Mouse (Mus musculus) heart, postnatal 36 days (tissue): ENCODE measurements around the gene Tmem144. TPM values are rescaled to one million over a fixed set of nuclear protein-coding genes. Genes with fewer than 3 reads are reported as not detected.

Experiments used
- DNase-seq, 2 experiments: peaks; one replicate each; pipeline ENCODE4 v3.0.0; 2021 to 2022
- intact Hi-C: fragments of 180-260 bp; cut with DNase I; formaldehyde crosslinking; loops from one replicate; pipeline ENCODE4 v1.15.1; 2025
- total RNA-seq, 2 experiments: library from RNA; stranded (reverse); gene quantifications; 2 replicates each; pipeline ENCODE4 v1.2.3; 2021

The Tmem144 gene
- total RNA-seq, 2 experiments from 2014 or later, result 12.2 to 13.4 TPM

- no peak for DNase-seq
- intact Hi-C loops, result no loop called here
Observed at GRCm38 (mm10) chr3:79866526-79866925, 14.0 kb upstream of the Tmem144 start.

- intact Hi-C loops, result no loop called here
- no peak for DNase-seq
Observed at GRCm38 (mm10) chr3:79866089-79866488, 13.5 kb upstream of the Tmem144 start.

GRCm38 (mm10) chr3:79864824-79865223 lies 12.3 kb upstream of the Tmem144 start:
- no peak for DNase-seq
- intact Hi-C loops, result no loop called here

- intact Hi-C loops, result no loop called here
- no peak for DNase-seq
Observed at GRCm38 (mm10) chr3:79858221-79858620, 5.6 kb upstream of the Tmem144 start.

- DNase-seq, result no peak
- intact Hi-C loops, result no loop called here
Observed at GRCm38 (mm10) chr3:79857780-79858179, 5.2 kb upstream of the Tmem144 start.

- intact Hi-C loops, result no loop called here
Observed at GRCm38 (mm10) chr3:79852108-79852507, 465 bp downstream of the Tmem144 start.

GRCm38 (mm10) chr3:79850656-79851055 lies 1.9 kb downstream of the Tmem144 start:
- intact Hi-C loops, result no loop called here
- no peak for DNase-seq

More at GRCm38 (mm10) chr3:79852108-79852507, 465 bp downstream of the Tmem144 start:
- no peak for DNase-seq

- intact Hi-C loops, result no loop called here
- no peak for DNase-seq
Observed at GRCm38 (mm10) chr3:79849621-79850020, 3.0 kb downstream of the Tmem144 start.

GRCm38 (mm10) chr3:79848841-79849240 lies 3.7 kb downstream of the Tmem144 start:
- no peak for DNase-seq
- intact Hi-C loops, result no loop called here

GRCm38 (mm10) chr3:79846633-79847032 lies 5.9 kb downstream of the Tmem144 start:
- no peak for DNase-seq
- intact Hi-C loops, result no loop called here

- no peak for DNase-seq
- intact Hi-C loops, result no loop called here
Observed at GRCm38 (mm10) chr3:79843999-79844398, 8.6 kb downstream of the Tmem144 start.

GRCm38 (mm10) chr3:79842616-79843016 lies 10.0 kb downstream of the Tmem144 start:
- peak; percentile 70 to 75 for DNase-seq
- intact Hi-C loops, result no loop called here

GRCm38 (mm10) chr3:79842165-79842564 lies 10.4 kb downstream of the Tmem144 start:
- peak in 1 of 2 experiments; percentile 20 for DNase-seq
- intact Hi-C loops, result no loop called here

GRCm38 (mm10) chr3:79841475-79841874 lies 11.1 kb downstream of the Tmem144 start:
- intact Hi-C loops, result no loop called here

GRCm38 (mm10) chr3:79838751-79839150 lies 13.8 kb downstream of the Tmem144 start:
- no peak for DNase-seq
- intact Hi-C loops, result no loop called here

More at GRCm38 (mm10) chr3:79841475-79841874, 11.1 kb downstream of the Tmem144 start:
- no peak for DNase-seq

GRCm38 (mm10) chr3:79829289-79829688 lies 23.3 kb downstream of the Tmem144 start:
- DNase-seq, result no peak
- intact Hi-C loops, result no loop called here

- DNase-seq, result no peak
- intact Hi-C loops, result no loop called here
Observed at GRCm38 (mm10) chr3:79825067-79825780, 27.3 kb downstream of the Tmem144 start.

- intact Hi-C loops, result no loop called here
- no peak for DNase-seq
Observed at GRCm38 (mm10) chr3:79823176-79823575, 29.4 kb downstream of the Tmem144 start.

- intact Hi-C loops, result no loop called here
- no peak for DNase-seq
Observed at GRCm38 (mm10) chr3:79821131-79821530, 31.4 kb downstream of the Tmem144 start.

- intact Hi-C loops, result no loop called here
- no peak for DNase-seq
Observed at GRCm38 (mm10) chr3:79818202-79818995, 34.2 kb downstream of the Tmem144 start.

GRCm38 (mm10) chr3:79816229-79816628 lies 36.3 kb downstream of the Tmem144 start:
- intact Hi-C loops, result no loop called here
- no peak for DNase-seq
